Mouse (Mus musculus) kidney, postnatal 0 days (tissue): ENCODE data around the gene Gm42957. TPM values are rescaled to one million over a fixed set of nuclear protein-coding genes. Genes with fewer than 3 reads are reported as not detected.
A peak's percentile ranks its signal among the peaks of the same experiment; 100 is the strongest.

Source experiments
- ATAC-seq: fragments of 200-750 bp; cut with Nextera tagmentation; replicated peaks from 2 replicates; pipeline ENCODE4 v1.8.0; 2017; ENCODE audit warnings: low read depth, moderate number of reproducible peaks, moderate TSS enrichment, moderate library complexity; ENCODE audit not compliant: low FRiP score
- DNase-seq: peaks from one replicate; pipeline ENCODE4 v3.0.0-alpha.2; 2016; ENCODE audit warnings: low spot score
- H3K27ac ChIP-seq: fragments of 300-500 bp; sonication (generic); 2 replicates; pipeline ENCODE4 v1.5.1; 2014; ENCODE audit warnings: mild to moderate bottlenecking
- H3K27me3 ChIP-seq: fragments of 300-500 bp; sonication (generic); 2 replicates; pipeline ENCODE4 v1.6.1; 2014; ENCODE audit warnings: low read length, mixed read lengths; ENCODE audit not compliant: insufficient read depth
- H3K36me3 ChIP-seq: fragments of 300-500 bp; sonication (generic); 2 replicates; pipeline ENCODE4 v1.6.1; 2014; ENCODE audit warnings: low read length, mixed read lengths; ENCODE audit not compliant: insufficient read depth
- H3K4me1 ChIP-seq: fragments of 300-500 bp; sonication (generic); replicated peaks from 2 replicates; pipeline ENCODE4 v1.6.1; 2014; ENCODE audit warnings: antibody characterized with exemption, low read length, mixed read lengths; ENCODE audit not compliant: insufficient read depth
- H3K4me2 ChIP-seq: fragments of 300-500 bp; sonication (generic); 2 replicates; pipeline ENCODE4 v1.6.1; 2014; ENCODE audit warnings: mild to moderate bottlenecking, low read length, moderate library complexity, mixed read lengths
- H3K4me3 ChIP-seq: fragments of 300-500 bp; sonication (generic); replicated peaks from 2 replicates; pipeline ENCODE4 v1.5.1; 2014; ENCODE audit warnings: low read depth, low read length
- H3K9ac ChIP-seq: fragments of 300-500 bp; sonication (generic); 2 replicates; pipeline ENCODE4 v1.6.1; 2014; ENCODE audit warnings: low read depth, low read length
- H3K9me3 ChIP-seq: fragments of 300-500 bp; sonication (generic); replicated peaks from 2 replicates; pipeline ENCODE4 v1.6.1; 2016; ENCODE audit warnings: low read length, inconsistent platforms, mixed read lengths
- CTCF ChIP-seq: IDR thresholded peaks from 2 replicates; pipeline ENCODE4 v1.5.1; 2016; ENCODE audit warnings: antibody characterized with exemption, low read depth, mild to moderate bottlenecking, moderate library complexity
- WGBS: fragments of 180-500 bp; shearing (Covaris S2); extraction: QIAGEN DNeasy Blood & Tissue Kit; methylation state at CpG from one replicate; pipeline ENCODE4 v1.1.7; 2014; 5-methylcytosine and 5-hydroxymethylcytosine counted together
- polyA plus RNA-seq: library from polyadenylated mRNA; unstranded; fragments of >200 nt; fragmentation: Nextera tagmentation; extraction: Ambion mirVana; gene quantifications from 2 replicates; pipeline ENCODE4 v1.2.1, GENCODE M21; 2015

Gm42957 gene
- polyA plus RNA-seq, 1 experiment from 2014 or later, result not detected

DNA sequence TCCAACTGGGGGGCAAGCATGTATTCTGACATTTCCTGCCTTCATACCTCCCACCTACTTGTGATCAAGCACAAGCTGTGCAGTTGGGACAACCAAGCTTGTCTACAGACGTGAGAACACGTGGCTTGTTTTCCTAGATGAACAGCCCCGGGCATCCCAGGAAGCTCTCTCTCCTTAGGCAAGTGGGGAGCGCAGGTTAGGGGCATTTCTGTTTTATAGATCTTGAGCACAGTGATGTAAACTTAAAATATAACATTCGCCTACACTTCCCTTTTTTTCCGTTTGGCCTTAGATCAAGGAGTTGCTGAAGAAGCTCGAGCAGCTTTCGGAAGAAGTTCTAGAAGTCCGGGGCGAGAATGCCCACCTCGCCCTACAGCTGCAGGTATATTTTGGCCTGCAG lies 53.6 kb downstream of the Gm42957 start:
- Histone ChIP-seq H3K27me3 (no peaks in the 10 kb centered on the region), H3K9ac (no peak overlapping the region), H3K27ac (no peak overlapping the region), H3K36me3 (no peaks in the 10 kb centered on the region), H3K4me1 (no peaks in the 10 kb centered on the region), H3K4me2 (no peak overlapping the region), H3K9me3 (no peaks in the 10 kb centered on the region), H3K4me3 (no peak overlapping the region)
- TF ChIP-seq CTCF, result no peak
- no peak for ATAC-seq
- DNase-seq, result no peak
- WGBS, result 80% methylated on average over 11 of the region's 11 CpGs

DNA sequence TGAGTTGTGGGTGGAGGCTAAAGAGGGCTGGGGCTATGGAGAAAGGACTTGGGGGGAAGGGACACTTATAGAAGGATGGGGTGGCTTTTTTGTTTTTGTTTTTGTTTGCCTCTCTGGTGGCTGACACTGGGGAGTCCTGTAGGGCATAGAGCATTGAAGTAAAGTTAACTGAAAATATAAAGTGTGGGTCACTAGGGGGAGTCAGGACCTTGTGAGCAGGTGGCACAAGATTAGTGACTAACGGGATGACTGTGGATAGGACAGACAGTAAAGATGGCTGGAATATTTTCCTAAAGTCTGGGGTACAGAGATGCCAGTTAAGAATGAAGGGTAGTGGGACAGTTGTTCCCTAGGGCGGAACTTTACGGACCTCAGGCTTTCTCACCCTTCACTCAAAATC lies 55.0 kb downstream of the Gm42957 start:
- ATAC-seq (no peak), DNase-seq (no peak)
- peak; percentile 47; the same call in 1 of the 2 replicates for TF ChIP-seq CTCF
- 55% methylated on average over 3 of the region's 3 CpGs for WGBS
- H3K4me2 ChIP-seq, result no peak overlapping the region
- H3K27me3 ChIP-seq, result no peaks in the 10 kb centered on the region
- H3K9me3 ChIP-seq, result no peaks in the 10 kb centered on the region
- no peaks in the 10 kb centered on the region for H3K36me3 ChIP-seq
- no peak overlapping the region for H3K9ac ChIP-seq
- no peak overlapping the region for H3K27ac ChIP-seq
- H3K4me3 ChIP-seq, result no peak overlapping the region
- H3K4me1 ChIP-seq, result no peaks in the 10 kb centered on the region

DNA sequence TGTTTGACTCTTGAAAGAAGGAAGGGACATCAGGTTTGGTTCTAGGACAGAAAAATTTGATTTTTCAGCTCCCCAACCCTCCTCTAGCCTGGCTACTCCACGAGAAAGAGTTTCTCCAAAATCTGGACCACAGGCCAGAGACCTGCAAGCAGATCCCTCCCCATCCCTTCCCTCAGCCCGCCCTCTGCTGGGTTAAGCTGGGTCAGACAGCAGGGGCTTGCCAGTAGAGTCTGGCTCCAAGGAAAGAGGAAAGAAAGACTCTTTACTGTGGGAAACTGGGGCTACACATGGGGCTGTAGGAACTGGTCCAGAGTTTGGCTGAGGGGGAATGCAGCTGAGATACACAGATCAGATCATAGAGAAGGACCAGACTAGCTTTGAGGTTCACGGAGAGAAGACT lies 57.2 kb downstream of the Gm42957 start:
- H3K4me1 ChIP-seq, result peaks cover 4% of the 10 kb centered on the region
- TF ChIP-seq CTCF, result peak; percentile 68
- no peak for ATAC-seq
- no peaks in the 10 kb centered on the region for H3K27me3 ChIP-seq
- H3K9me3 ChIP-seq, result no peaks in the 10 kb centered on the region
- H3K9ac ChIP-seq, result no peak overlapping the region
- no peaks in the 10 kb centered on the region for H3K36me3 ChIP-seq
- no peak overlapping the region for H3K27ac ChIP-seq
- peak; percentile 68 for DNase-seq
- H3K4me2 ChIP-seq, result no peak overlapping the region
- H3K4me3 ChIP-seq, result no peak overlapping the region
- WGBS, result 11% methylated on average over 3 of the region's 3 CpGs

DNA sequence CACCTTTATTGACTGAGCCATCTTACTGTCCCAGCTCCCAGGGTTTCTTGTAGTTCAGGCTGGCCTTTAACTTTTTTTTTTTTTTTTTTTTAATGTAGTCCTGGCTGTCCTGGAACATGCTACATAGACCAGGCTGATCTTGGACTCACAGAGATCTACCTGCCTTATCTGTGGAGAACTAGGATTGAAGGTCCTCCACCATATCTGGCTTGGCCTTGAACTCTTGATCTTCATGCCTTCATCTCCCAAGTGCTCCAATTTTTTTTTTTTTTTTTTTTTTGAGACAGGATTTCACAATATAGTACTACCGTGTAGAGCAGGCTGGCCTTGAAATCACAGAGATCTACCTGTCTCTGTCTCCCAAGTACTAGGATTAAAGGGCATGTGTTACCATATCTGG lies 58.3 kb downstream of the Gm42957 start:
- no peak overlapping the region for H3K27ac ChIP-seq
- H3K4me3 ChIP-seq, result no peak overlapping the region
- WGBS, result 84% methylated on average over 1 of the region's 1 CpGs
- ATAC-seq, result no peak
- no peak for DNase-seq
- TF ChIP-seq CTCF, result no peak
- no peaks in the 10 kb centered on the region for H3K27me3 ChIP-seq
- H3K9ac ChIP-seq, result no peak overlapping the region
- H3K9me3 ChIP-seq, result no peaks in the 10 kb centered on the region
- no peak overlapping the region for H3K4me2 ChIP-seq
- no peaks in the 10 kb centered on the region for H3K36me3 ChIP-seq
- peaks cover 10% of the 10 kb centered on the region for H3K4me1 ChIP-seq

DNA sequence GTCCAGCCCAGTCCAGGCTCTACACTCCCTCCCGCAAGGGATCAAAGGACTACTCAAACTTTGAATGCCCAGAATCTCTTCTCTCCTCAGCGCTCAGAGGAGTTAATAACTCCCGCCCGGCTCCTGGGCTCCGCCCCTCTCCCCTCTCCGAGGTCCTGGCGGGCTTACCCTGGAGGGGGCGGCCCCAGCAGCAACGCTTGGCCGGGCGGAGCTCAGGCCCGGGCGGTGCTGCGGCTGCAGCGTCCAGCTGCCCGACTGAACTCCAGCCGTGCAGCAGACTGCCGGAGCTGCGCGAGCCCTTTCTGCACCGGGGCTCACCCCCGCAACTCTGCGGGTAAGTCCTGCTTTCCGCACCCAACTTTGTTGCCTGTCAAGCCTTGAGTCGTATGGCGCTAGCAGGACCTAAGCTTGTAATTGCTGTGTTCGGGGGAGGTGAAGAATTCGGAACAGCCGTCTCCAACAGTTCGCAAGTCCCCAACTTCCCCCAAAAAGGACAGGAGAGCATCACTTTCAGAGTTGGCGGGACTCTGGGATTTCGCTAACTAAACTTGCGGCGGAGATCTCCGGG lies 61.0 kb downstream of the Gm42957 start, which contains the start of gene Pias3:
TSS of gene Pias3 (plus strand) at position 187 of the 568 bp plus-strand sequence.
- H3K36me3 ChIP-seq, result no peaks in the 10 kb centered on the region; the same call in 1 of the 2 replicates
- H3K4me3 ChIP-seq, result peak within 1 kb of the TSS; percentile 90
- H3K9me3 ChIP-seq, result no peaks in the 10 kb centered on the region
- TF ChIP-seq CTCF, result no peak
- ATAC-seq (peak; percentile 82), DNase-seq (peak; percentile 96)
- WGBS, result under 1% methylated on average over 35 of the region's 35 CpGs
- peak within 1 kb of the TSS; percentile 88 for H3K9ac ChIP-seq
- peaks cover 10% of the 10 kb centered on the region for H3K4me1 ChIP-seq
- peak within 1 kb of the TSS; percentile 91 for H3K4me2 ChIP-seq
- peak within 1 kb of the TSS; percentile 92 for H3K27ac ChIP-seq
- no peaks in the 10 kb centered on the region for H3K27me3 ChIP-seq

DNA sequence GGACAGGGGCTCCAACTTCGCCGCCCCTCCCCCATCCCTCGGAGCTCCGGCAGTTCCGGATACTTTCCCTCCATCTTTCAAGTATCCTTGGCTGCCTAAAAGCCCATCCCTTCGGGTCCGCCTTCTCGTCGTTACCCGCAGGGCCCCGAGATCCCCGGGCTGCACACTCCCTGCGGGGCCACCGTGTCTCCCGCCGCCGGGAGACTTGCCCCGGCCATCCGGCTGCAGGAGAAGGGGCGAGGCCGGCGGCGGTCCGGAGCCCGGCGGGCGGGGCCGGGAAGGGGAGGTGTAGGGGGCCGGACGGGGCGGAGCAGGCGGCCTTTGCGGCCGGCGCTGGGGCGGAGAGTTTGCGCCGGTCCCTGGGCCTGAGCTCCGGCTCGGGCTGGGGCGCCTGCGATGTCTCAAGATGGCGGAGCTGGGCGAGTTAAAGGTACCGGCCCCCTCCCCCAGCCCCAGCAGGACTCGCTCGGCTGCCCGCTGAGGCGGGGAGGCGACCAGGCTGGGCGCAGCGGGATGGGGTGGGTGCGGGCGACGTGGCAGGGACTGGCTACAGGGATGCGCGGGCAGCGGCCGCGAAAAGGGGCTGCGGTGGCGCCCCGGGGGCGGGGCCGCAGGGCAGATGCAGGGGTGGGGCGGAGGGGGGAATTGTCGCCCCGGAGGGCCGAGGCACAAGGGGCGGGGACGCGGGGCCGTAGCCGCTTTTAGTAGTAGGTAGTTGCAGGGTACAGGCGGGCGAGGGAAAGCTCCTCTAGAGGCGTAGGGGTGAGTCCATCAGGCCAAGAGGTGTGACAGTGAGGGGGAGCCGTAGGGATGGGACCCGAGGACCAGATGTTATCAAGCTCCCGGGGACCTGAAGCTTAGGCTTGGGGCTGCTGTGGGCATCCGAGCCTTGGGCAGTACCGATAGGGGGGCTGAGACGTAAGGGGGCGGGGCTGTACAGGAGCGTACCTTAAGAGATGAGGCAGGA lies 61.8 kb downstream of the Gm42957 start:
- TF ChIP-seq CTCF, result no peak
- Histone ChIP-seq H3K36me3 (peaks cover 7% of the 10 kb centered on the region), H3K4me3 (peak overlapping the region; percentile 90), H3K4me1 (peaks cover 10% of the 10 kb centered on the region), H3K4me2 (peak overlapping the region; percentile 91), H3K9me3 (no peaks in the 10 kb centered on the region), H3K27ac (peak overlapping the region; percentile 92), H3K27me3 (no peaks in the 10 kb centered on the region), H3K9ac (peak overlapping the region; percentile 88)
- DNase-seq, result peak; percentile 96
- WGBS, result 1% methylated on average over 80 of the region's 85 CpGs
- ATAC-seq, result peak; percentile 94
